Mouse (Mus musculus) WW6 (cell line): ENCODE results near the gene Olfr959.

Experiments used
- DNase-seq: peaks from one replicate; pipeline ENCODE4 v3.0.0-alpha.2; 2013; ENCODE audit warnings: low read depth, low spot score

Gene Olfr959

GRCm38 (mm10) chr9:39575469-39575868, at the start of gene Olfr959:
Gene Olfr959 (minus strand): TSS chr9:39575569.
- DNase-seq = no peak

- DNase-seq = no peak
Observed at GRCm38 (mm10) chr9:39624711-39625110, 49.3 kb upstream of the Olfr959 start.

- no peak for DNase-seq
Observed at GRCm38 (mm10) chr9:39623783-39624182, 48.4 kb upstream of the Olfr959 start.

- no peak for DNase-seq
Observed at GRCm38 (mm10) chr9:39621073-39621472, 45.7 kb upstream of the Olfr959 start, which contains the start of gene Olfr960. Gene Olfr960 (plus strand): TSS chr9:39621373.

- no peak for DNase-seq
Observed at GRCm38 (mm10) chr9:39611953-39612352, 36.6 kb upstream of the Olfr959 start.

GRCm38 (mm10) chr9:39610355-39610754, 35.0 kb upstream of the Olfr959 start, which contains the start of gene Olfr148:
Gene Olfr148 (plus strand): TSS chr9:39610655.
- no peak for DNase-seq

- no peak for DNase-seq
Observed at GRCm38 (mm10) chr9:39608497-39608896, 33.1 kb upstream of the Olfr959 start.

GRCm38 (mm10) chr9:39603999-39604453, 28.7 kb upstream of the Olfr959 start, which contains the start of gene AW551984:
Gene AW551984 (minus strand): TSS chr9:39604403.
- no peak for DNase-seq

- no peak for DNase-seq
Observed at GRCm38 (mm10) chr9:39603333-39603845, 28.0 kb upstream of the Olfr959 start.

- DNase-seq = no peak
Observed at GRCm38 (mm10) chr9:39602536-39603332, 27.4 kb upstream of the Olfr959 start.

- DNase-seq = no peak
Observed at GRCm38 (mm10) chr9:39577050-39577449, 1.7 kb upstream of the Olfr959 start.

GRCm38 (mm10) chr9:39558349-39558647, 17.1 kb downstream of the Olfr959 start:
- DNase-seq = no peak

- DNase-seq = no peak
Observed at GRCm38 (mm10) chr9:39557529-39558348, 17.6 kb downstream of the Olfr959 start.

GRCm38 (mm10) chr9:39553946-39554345, 21.4 kb downstream of the Olfr959 start, which contains the start of gene Olfr958:
Gene Olfr958 (minus strand): TSS chr9:39554054.
- DNase-seq = no peak

- DNase-seq = no peak
Observed at GRCm38 (mm10) chr9:39550806-39551205, 24.6 kb downstream of the Olfr959 start.

GRCm38 (mm10) chr9:39523616-39524285, 51.6 kb downstream of the Olfr959 start:
- DNase-seq = no peak
